Mouse (Mus musculus): ENCODE measurements around the gene Clasp1. TPM values are rescaled to one million over a fixed set of nuclear protein-coding genes. Genes with fewer than 3 reads are reported as not detected.
"Not testable (repeated sequence)": the region's sequence is repeated elsewhere in the genome, so short reads cannot be mapped to it uniquely, and the experiment has no call there.

Clasp1 gene
- polyA plus RNA-seq, 1 experiment from 2014 or later, result 146 TPM

GRCm38 (mm10) chr1:118564561-118564960 is 175.7 kb downstream of the Clasp1 start:
- Histone ChIP-seq H3K9ac (no peak overlapping the region), H3K27me3 (no peaks in the 10 kb centered on the region), H3K9me3 (no peaks in the 10 kb centered on the region), H3K4me1 (no peaks in the 10 kb centered on the region), H3K4me2 (no peak overlapping the region), H3K4me3 (replicated peaks) (no peak overlapping the region), H3K27ac (no peak overlapping the region), H3K36me3 (replicated peaks) (peaks cover 89% of the 10 kb centered on the region)
- no peak for ATAC-seq (ENCODE audit: low FRiP score)

DNA sequence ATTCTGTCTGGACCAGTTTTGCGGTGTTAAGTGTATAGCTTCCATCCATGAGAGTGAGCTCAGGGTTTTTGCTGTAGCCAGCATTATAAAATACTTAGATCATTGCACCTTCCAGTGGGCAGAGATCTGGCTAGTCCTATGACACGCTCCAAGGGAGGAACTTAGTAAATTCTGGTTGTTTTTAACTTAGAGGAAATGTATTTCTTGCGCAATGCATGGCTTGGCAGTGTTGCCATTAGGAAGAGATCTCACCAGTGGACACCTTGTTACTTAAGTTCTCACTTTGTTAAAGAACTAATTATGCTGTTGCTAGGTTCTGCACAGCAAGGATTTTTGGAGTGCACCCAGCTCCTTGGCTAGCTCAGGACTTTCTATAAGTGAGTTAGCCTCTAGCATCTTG is 178.8 kb downstream of the Clasp1 start:
- 98% methylated on average over 3 of the region's 3 CpGs for WGBS
- Histone ChIP-seq H3K36me3 (replicated peaks) (peaks cover 86% of the 10 kb centered on the region), H3K4me2 (no peak overlapping the region), H3K4me3 (replicated peaks) (no peak overlapping the region), H3K4me1 (no peaks in the 10 kb centered on the region), H3K9me3 (no peaks in the 10 kb centered on the region), H3K27ac (no peak overlapping the region), H3K27me3 (no peaks in the 10 kb centered on the region), H3K9ac (no peak overlapping the region)
- ATAC-seq (ENCODE audit: low FRiP score), result no peak

GRCm38 (mm10) chr1:118580174-118580702 is 191.4 kb downstream of the Clasp1 start:
- no peak overlapping the region for H3K9ac ChIP-seq
- H3K4me3 ChIP-seq (replicated peaks), result no peak overlapping the region
- H3K27ac ChIP-seq, result no peak overlapping the region
- peaks cover 59% of the 10 kb centered on the region for H3K36me3 ChIP-seq (replicated peaks)
- H3K4me2 ChIP-seq, result no peak overlapping the region
- WGBS, result 90% methylated on average over 2 of the region's 2 CpGs
- no peaks in the 10 kb centered on the region for H3K9me3 ChIP-seq
- no peaks in the 10 kb centered on the region for H3K4me1 ChIP-seq
- H3K27me3 ChIP-seq, result no peaks in the 10 kb centered on the region
- no peak for ATAC-seq (ENCODE audit: low FRiP score)

DNA sequence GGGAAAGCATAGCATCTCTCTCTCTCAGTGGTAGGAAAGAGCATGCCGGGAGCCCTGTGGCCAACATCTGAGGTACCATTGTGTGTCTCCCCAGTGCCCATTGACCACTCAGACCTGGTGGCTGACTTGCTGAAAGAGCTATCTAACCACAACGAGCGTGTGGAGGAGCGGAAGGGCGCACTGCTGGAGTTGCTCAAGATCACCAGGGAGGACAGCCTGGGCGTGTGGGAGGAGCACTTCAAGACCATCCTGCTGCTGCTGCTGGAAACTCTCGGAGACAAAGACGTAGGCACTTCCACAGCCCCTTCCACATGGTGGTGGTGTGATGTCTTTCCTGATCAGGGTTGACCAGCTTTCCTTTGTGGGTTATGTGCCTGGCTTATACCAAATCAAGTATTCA is 192.3 kb downstream of the Clasp1 start:
- no peak overlapping the region for H3K9ac ChIP-seq
- H3K9me3 ChIP-seq, result no peaks in the 10 kb centered on the region
- H3K27ac ChIP-seq, result no peak overlapping the region
- ATAC-seq (ENCODE audit: low FRiP score), result no peak
- 94% methylated on average over 8 of the region's 8 CpGs for WGBS
- H3K4me3 ChIP-seq (replicated peaks), result no peak overlapping the region
- H3K27me3 ChIP-seq, result no peaks in the 10 kb centered on the region
- peaks cover 50% of the 10 kb centered on the region for H3K36me3 ChIP-seq (replicated peaks)
- H3K4me1 ChIP-seq, result no peaks in the 10 kb centered on the region
- no peak overlapping the region for H3K4me2 ChIP-seq

DNA sequence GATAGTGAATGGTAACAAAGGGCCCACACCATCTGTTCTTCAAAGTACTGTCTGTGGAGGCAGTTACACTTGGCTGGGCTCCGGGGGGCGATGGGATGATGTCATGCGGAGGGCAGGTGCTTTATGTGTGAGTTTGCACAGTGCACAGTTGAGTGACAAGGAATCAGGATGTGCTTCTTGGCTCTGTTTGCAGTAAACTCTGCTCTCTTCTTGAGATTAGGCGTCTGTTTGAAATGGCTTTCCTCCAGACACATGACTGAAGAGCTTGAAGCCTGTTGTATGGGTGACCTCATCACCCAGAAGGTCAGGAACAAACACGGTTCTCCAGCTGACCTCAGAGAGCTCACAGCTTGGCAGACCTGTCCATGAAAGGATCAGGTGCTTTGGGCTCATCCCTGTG is 200.9 kb downstream of the Clasp1 start:
- no peak overlapping the region for H3K4me3 ChIP-seq (replicated peaks)
- no peak overlapping the region for H3K4me2 ChIP-seq
- no peak overlapping the region for H3K9ac ChIP-seq
- no peak overlapping the region for H3K27ac ChIP-seq
- H3K27me3 ChIP-seq, result no peaks in the 10 kb centered on the region
- peaks cover 57% of the 10 kb centered on the region for H3K36me3 ChIP-seq (replicated peaks)
- 79% methylated on average over 5 of the region's 5 CpGs for WGBS
- no peaks in the 10 kb centered on the region for H3K9me3 ChIP-seq
- H3K4me1 ChIP-seq, result no peaks in the 10 kb centered on the region
- ATAC-seq (ENCODE audit: low FRiP score), result no peak

- WGBS, result 96% methylated on average over 4 of the region's 4 CpGs
- no peak overlapping the region for H3K9ac ChIP-seq
- no peak for ATAC-seq (ENCODE audit: low FRiP score)
These were observed 204.1 kb downstream of the Clasp1 start for GRCm38 (mm10) chr1:118592933-118593332.

GRCm38 (mm10) chr1:118595395-118595794 is 206.5 kb downstream of the Clasp1 start:
- Histone ChIP-seq H3K4me3 (replicated peaks) (no peak overlapping the region), H3K27me3 (no peaks in the 10 kb centered on the region), H3K9me3 (no peaks in the 10 kb centered on the region), H3K4me1 (no peaks in the 10 kb centered on the region), H3K27ac (no peak overlapping the region), H3K9ac (no peak overlapping the region), H3K4me2 (no peak overlapping the region), H3K36me3 (replicated peaks) (peaks cover 95% of the 10 kb centered on the region)
- WGBS, result 83% methylated on average over 2 of the region's 2 CpGs
- no peak for ATAC-seq (ENCODE audit: low FRiP score)

More at GRCm38 (mm10) chr1:118592933-118593332, 204.1 kb downstream of the Clasp1 start:
- H3K9me3 ChIP-seq, result no peaks in the 10 kb centered on the region
- no peak overlapping the region for H3K4me3 ChIP-seq (replicated peaks)
- no peak overlapping the region for H3K27ac ChIP-seq
- H3K36me3 ChIP-seq (replicated peaks), result peaks cover 86% of the 10 kb centered on the region
- H3K4me2 ChIP-seq, result no peak overlapping the region
- H3K27me3 ChIP-seq, result no peaks in the 10 kb centered on the region
- no peaks in the 10 kb centered on the region for H3K4me1 ChIP-seq

DNA sequence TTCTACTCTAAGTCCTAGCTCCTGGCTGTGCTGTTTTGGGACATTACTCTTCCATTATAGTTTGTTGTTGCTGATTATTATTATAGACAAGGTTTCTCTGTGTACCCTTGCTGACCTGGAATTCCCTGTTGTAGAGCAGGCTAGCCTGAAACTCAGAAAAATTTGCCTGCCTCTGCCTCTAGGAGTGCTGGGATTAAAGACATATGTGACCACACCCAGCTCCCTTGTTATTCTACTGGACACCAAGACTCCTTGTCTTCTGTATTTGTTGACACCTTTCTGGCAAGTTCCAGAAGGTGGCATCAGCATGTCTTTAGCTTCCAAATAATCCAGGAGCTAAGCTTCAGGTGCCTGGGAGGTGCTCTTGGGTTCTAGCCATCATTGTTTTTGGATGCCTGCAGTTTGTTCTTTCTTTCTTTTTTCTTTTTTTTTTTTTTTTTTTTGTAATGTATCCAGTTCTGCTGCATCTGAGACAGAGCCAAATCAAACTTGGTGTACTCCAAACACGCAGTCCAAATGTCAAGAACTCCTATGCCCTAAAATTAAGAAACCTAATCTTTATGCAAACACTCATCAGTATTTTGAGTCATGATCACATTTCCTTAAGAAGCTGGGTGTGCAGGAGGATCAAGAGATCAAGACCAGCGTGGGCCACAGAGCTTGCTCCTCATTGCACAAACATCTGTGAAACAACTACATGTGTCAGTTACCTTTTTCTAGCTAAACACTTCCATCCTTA is 208.8 kb downstream of the Clasp1 start:
- Histone ChIP-seq H3K4me3 (replicated peaks) (no peak overlapping the region), H3K4me2 (no peak overlapping the region), H3K9ac (no peak overlapping the region), H3K9me3 (no peaks in the 10 kb centered on the region), H3K4me1 (no peaks in the 10 kb centered on the region), H3K27ac (no peak overlapping the region), H3K27me3 (no peaks in the 10 kb centered on the region), H3K36me3 (replicated peaks) (peaks cover 96% of the 10 kb centered on the region)
- WGBS, result 89% methylated on average over 2 of the region's 2 CpGs
- no peak for ATAC-seq (ENCODE audit: low FRiP score)

DNA sequence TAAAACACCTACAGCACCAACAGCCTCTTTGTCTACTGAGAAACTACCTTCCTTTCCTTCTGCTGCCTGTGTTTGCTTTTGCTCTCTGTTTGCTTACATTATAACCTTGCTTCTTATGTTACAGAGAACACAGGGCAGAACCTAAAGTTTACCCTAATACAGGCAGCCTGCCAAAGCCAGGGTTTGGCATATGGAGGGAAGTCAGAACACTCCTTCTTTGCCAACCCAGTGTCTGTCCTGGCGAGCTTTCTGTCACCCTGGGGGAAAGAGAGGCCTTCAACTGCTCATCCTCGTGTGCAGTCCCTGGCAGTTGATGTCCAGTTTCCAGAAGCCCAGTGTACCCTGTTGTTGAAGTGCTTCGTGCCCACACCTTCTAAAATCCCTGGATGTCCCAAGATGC is 209.5 kb downstream of the Clasp1 start:
- Histone ChIP-seq H3K4me2 (no peak overlapping the region), H3K27me3 (no peaks in the 10 kb centered on the region), H3K36me3 (replicated peaks) (peaks cover 96% of the 10 kb centered on the region), H3K4me3 (replicated peaks) (no peak overlapping the region), H3K9ac (no peak overlapping the region), H3K9me3 (no peaks in the 10 kb centered on the region), H3K4me1 (no peaks in the 10 kb centered on the region), H3K27ac (no peak overlapping the region)
- WGBS, result 85% methylated on average over 3 of the region's 3 CpGs
- ATAC-seq (ENCODE audit: low FRiP score), result no peak

GRCm38 (mm10) chr1:118613631-118614183 is 224.8 kb downstream of the Clasp1 start:
- Histone ChIP-seq H3K27me3 (no peaks in the 10 kb centered on the region), H3K9ac (no peak overlapping the region), H3K9me3 (no peaks in the 10 kb centered on the region), H3K4me2 (no peak overlapping the region), H3K4me1 (no peaks in the 10 kb centered on the region), H3K27ac (no peak overlapping the region), H3K36me3 (replicated peaks) (peaks cover 16% of the 10 kb centered on the region), H3K4me3 (replicated peaks) (no peak overlapping the region)
- ATAC-seq (ENCODE audit: low FRiP score), result no peak
- 89% methylated on average over 3 of the region's 3 CpGs for WGBS

- not testable (repeated sequence) for H3K4me1 ChIP-seq; H3K9ac ChIP-seq; H3K27me3 ChIP-seq; H3K36me3 ChIP-seq (replicated peaks); H3K9me3 ChIP-seq; ATAC-seq (ENCODE audit: low FRiP score); H3K27ac ChIP-seq; H3K4me2 ChIP-seq; H3K4me3 ChIP-seq (replicated peaks)
- WGBS, result 87% methylated on average over 5 of the region's 5 CpGs
These were observed 232.2 kb downstream of the Clasp1 start for GRCm38 (mm10) chr1:118621055-118621454.

GRCm38 (mm10) chr1:118622857-118623256 is 234.0 kb downstream of the Clasp1 start:
- Histone ChIP-seq H3K4me3 (replicated peaks) (no peak overlapping the region), H3K27me3 (peaks cover 23% of the 10 kb centered on the region), H3K36me3 (replicated peaks) (no peaks in the 10 kb centered on the region), H3K4me1 (0 out of 2 replicates have a peak, but pooled peaks cover 5% of the 10 kb centered on the region), H3K4me2 (no peak overlapping the region), H3K9me3 (no peaks in the 10 kb centered on the region), H3K27ac (no peak overlapping the region), H3K9ac (no peak overlapping the region)
- no peak for ATAC-seq (ENCODE audit: low FRiP score)
- 55% methylated on average over 3 of the region's 3 CpGs for WGBS

DNA sequence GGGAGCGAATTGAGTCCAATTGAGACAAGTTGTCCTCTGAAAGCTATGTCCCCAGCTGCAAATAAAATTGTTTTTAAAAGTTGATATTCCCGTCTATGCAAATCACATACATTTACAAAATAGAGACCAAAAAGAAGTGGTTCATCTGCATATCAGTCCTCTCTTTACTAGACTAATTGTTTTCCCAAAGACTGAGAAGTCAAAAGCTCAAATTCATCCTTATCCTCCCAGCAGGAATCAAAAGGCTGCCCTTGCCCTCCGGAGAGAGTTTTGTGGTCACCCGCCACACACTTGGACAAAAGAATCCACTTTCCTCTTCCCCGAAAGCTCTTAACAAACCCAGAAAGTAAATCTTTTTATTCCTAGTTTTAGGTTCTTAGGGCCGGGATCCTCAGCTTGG is 236.6 kb downstream of the Clasp1 start:
- no peaks in the 10 kb centered on the region for H3K9me3 ChIP-seq
- ATAC-seq (ENCODE audit: low FRiP score), result no peak
- H3K27me3 ChIP-seq, result peaks cover 38% of the 10 kb centered on the region
- H3K4me2 ChIP-seq, result no peak overlapping the region
- no peaks in the 10 kb centered on the region for H3K36me3 ChIP-seq (replicated peaks)
- no peak overlapping the region for H3K4me3 ChIP-seq (replicated peaks)
- 24% methylated on average over 6 of the region's 6 CpGs for whole genome bisulfite sequencing
- no peak overlapping the region for H3K27ac ChIP-seq
- H3K9ac ChIP-seq, result no peak overlapping the region
- H3K4me1 ChIP-seq, result peaks cover 12% of the 10 kb centered on the region; the same call in 1 of the 2 replicates
